Mouse (Mus musculus) embryonic facial prominence, embryonic 10.5 days (tissue): ENCODE data around the gene Nebl. TPM values are rescaled to one million over a fixed set of nuclear protein-coding genes. Genes with fewer than 3 reads are reported as not detected.

Source experiments
- DNase-seq: peaks from one replicate; pipeline ENCODE4 v3.0.0-alpha.2; 2017; ENCODE audit warnings: low spot score
- H3K27ac ChIP-seq: fragments of 300-500 bp; sonication (generic); replicated peaks from 2 replicates; pipeline ENCODE4 v1.5.1; 2016; ENCODE audit warnings: mild to moderate bottlenecking
- H3K27me3 ChIP-seq: fragments of 300-500 bp; sonication (generic); replicated peaks from 2 replicates; pipeline ENCODE4 v1.6.1; 2016; ENCODE audit warnings: low read depth, mild to moderate bottlenecking; ENCODE audit not compliant: poor library complexity, severe bottlenecking
- H3K36me3 ChIP-seq: fragments of 300-500 bp; sonication (generic); replicated peaks from 2 replicates; pipeline ENCODE4 v1.6.1; 2016; ENCODE audit warnings: mild to moderate bottlenecking, moderate library complexity
- H3K4me1 ChIP-seq: fragments of 300-500 bp; sonication (generic); 2 replicates; pipeline ENCODE4 v1.6.1; 2016
- H3K4me3 ChIP-seq: fragments of 300-500 bp; sonication (generic); 2 replicates; pipeline ENCODE4 v1.5.1; 2016; ENCODE audit warnings: mild to moderate bottlenecking, moderate library complexity
- H3K9me3 ChIP-seq: fragments of 300-500 bp; sonication (generic); 2 replicates; pipeline ENCODE4 v1.6.1; 2016; ENCODE audit warnings: mild to moderate bottlenecking
- WGBS: fragments of 180-500 bp; shearing (Covaris S2); methylation state at CpG from one replicate; pipeline ENCODE4 v1.1.7; 2016; 5-methylcytosine and 5-hydroxymethylcytosine counted together
- polyA plus RNA-seq: library from polyadenylated mRNA; unstranded; fragments of >200 nt; fragmentation: Nextera tagmentation; extraction: Ambion mirVana; gene quantifications from 2 replicates; pipeline ENCODE4 v1.2.1, GENCODE M21; 2016

Nebl gene
- polyA plus RNA-seq, 1 experiment from 2014 or later, result 6.7 TPM

DNA sequence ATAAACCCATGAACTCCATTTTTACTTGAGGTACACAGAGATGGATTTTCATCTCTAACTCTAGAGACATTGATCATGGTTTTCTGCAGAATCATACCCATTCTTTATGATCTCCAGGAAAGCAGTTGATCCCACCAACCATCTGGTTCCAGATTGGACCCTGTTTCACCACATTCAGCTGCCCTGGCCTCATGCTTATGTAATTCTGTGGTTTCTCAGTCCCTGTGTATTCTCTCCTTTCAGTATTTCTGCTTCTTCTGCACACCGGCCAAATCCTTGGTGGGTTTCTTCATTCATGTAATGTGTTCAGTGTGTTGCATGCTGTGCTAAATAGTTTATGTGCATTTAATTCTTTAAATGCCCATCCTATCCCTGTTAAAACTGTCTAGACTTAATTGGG lies 292.9 kb downstream of the Nebl start:
- H3K4me1 ChIP-seq, result peaks cover 11% of the 10 kb centered on the region
- WGBS, result 85% methylated on average over 1 of the region's 1 CpGs
- no peaks in the 10 kb centered on the region for H3K9me3 ChIP-seq
- H3K36me3 ChIP-seq, result no peaks in the 10 kb centered on the region
- H3K4me3 ChIP-seq, result no peak overlapping the region
- 0 out of 2 replicates have a peak, but pooled peaks cover 2% of the 10 kb centered on the region for H3K27me3 ChIP-seq
- DNase-seq, result no peak
- H3K27ac ChIP-seq, result no peak overlapping the region

DNA sequence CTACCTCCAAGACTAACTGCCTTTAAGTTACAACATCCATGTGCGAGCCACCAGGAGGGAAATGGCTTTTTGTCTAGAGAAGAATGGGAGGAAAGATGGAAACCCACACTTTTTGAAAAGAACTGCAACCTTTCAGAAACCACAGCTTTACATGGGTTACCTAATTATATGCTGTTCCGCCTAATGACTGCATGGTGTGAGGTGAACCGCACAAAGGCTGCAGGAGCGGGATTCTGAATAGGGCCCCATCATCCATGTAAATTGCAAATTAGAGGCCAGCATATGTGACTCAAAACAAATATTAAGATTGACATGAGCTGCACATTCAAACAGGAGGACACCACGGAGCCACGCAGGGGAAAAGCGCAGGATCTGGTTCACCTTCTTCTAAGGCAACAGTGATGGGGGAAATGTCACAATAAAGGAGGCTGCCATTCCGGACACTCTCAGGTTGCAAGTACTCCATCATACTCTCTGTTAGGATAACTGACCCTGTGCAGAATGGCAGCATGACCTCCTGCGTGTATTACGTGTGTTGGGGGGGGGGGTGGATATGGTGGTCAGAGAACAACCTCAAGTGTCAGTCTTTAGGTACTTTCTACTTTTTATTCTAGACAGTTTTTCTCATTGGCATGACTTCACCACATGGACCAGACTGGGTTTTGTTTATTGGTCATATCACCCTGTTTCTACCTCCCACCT lies 294.4 kb downstream of the Nebl start:
- Histone ChIP-seq H3K27ac (no peak overlapping the region), H3K36me3 (no peaks in the 10 kb centered on the region), H3K9me3 (no peaks in the 10 kb centered on the region), H3K27me3 (0 out of 2 replicates have a peak, but pooled peaks cover 2% of the 10 kb centered on the region), H3K4me1 (peaks cover 7% of the 10 kb centered on the region; the same call in 1 of the 2 replicates), H3K4me3 (no peak overlapping the region)
- DNase-seq, result no peak
- WGBS, result 66% methylated on average over 10 of the region's 10 CpGs

DNA sequence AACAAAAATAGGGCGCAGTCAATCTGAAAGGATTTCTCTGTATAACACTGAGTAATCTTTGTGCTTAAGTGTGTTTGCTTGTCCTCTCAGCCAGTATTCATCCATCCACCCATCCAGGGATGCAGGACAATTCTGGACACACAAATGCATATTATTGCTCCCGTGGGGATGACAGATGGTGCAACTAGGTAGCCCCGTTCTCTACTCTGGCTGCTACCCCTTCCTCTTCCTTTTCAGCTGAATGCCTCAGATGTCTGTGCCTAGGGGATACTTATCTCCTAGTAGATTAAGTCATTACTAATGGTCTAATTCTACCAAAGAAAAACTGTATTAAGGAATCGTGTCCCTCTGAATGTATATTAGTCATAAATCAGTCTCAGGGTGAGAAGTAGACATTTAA lies 296.0 kb downstream of the Nebl start:
- H3K9me3 ChIP-seq, result no peaks in the 10 kb centered on the region
- H3K4me3 ChIP-seq, result no peak overlapping the region
- H3K27me3 ChIP-seq, result 0 out of 2 replicates have a peak, but pooled peaks cover 2% of the 10 kb centered on the region
- no peak overlapping the region for H3K27ac ChIP-seq
- WGBS, result 83% methylated on average over 4 of the region's 4 CpGs
- H3K36me3 ChIP-seq, result no peaks in the 10 kb centered on the region
- no peak for DNase-seq
- H3K4me1 ChIP-seq, result peaks cover 7% of the 10 kb centered on the region; the same call in 1 of the 2 replicates

DNA sequence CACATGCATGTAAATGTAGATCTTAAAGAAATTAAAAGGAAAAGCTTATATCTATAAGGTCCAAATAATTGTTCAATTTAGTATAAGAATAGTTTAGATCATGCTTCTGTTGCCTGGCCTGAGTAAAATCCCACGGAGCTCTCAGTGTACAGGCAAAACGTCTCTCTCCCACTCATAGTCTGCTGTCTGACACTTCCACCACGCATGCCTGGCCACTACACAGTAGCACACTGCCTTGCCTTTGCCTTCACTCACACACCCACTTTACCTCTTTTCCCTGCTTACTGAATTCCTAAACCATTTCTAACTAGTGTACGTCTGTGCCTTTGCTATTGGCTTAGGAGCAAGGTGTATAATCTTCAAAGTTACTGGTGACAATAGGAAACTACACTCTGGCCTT lies 302.2 kb downstream of the Nebl start:
- H3K4me1 ChIP-seq, result no peaks in the 10 kb centered on the region
- H3K9me3 ChIP-seq, result no peaks in the 10 kb centered on the region
- DNase-seq, result no peak
- WGBS, result 87% methylated on average over 4 of the region's 4 CpGs
- no peaks in the 10 kb centered on the region for H3K27me3 ChIP-seq
- H3K4me3 ChIP-seq, result no peak overlapping the region
- H3K36me3 ChIP-seq, result no peaks in the 10 kb centered on the region
- H3K27ac ChIP-seq, result no peak overlapping the region

DNA sequence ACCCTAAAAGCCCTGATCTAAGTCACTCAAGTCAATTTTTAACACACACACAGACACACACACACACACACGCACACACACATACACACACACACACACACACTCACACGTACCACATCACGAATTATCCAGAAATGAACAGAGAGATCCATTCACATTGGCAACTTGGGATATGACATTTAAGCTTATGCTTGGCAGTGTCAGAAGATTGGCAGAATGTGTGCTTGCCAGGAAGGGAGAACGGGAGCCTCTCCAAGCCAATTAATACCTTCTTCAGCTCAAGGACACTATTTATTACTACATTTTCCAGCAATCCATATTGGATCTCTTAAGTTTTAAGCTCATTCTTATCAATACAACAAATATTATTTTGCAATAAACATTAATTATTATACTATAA lies 303.1 kb downstream of the Nebl start:
- no peak overlapping the region for H3K4me3 ChIP-seq
- WGBS, result 89% methylated on average over 4 of the region's 4 CpGs

DNA sequence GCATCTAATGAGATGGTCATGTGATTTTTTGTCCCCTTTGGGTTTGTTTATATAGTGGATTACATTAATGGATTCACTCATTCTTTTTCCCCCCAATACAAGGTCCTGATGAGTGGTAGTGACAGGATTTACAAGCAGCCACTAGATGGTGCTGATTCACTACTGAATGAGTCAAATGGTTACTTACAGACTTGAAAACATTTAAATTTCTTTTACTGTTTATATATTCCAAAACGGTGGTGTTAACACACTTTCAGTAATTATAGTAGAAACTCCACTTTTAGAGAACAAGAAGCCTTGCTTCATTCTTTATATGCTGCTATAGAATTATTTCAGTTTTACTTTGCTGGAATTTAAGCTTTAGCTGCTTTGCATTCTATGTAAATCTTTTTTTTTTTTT lies 308.3 kb downstream of the Nebl start:
- no peak for DNase-seq
- H3K27me3 ChIP-seq, result no peaks in the 10 kb centered on the region
- WGBS, result 14% methylated on average over 1 of the region's 1 CpGs
- H3K4me1 ChIP-seq, result no peaks in the 10 kb centered on the region
- no peaks in the 10 kb centered on the region for H3K36me3 ChIP-seq
- H3K9me3 ChIP-seq, result no peaks in the 10 kb centered on the region
- H3K4me3 ChIP-seq, result no peak overlapping the region
- H3K27ac ChIP-seq, result no peak overlapping the region

More for the DNA sequence above, 303.1 kb downstream of the Nebl start:
- no peak overlapping the region for H3K27ac ChIP-seq
- no peaks in the 10 kb centered on the region for H3K36me3 ChIP-seq
- H3K27me3 ChIP-seq, result no peaks in the 10 kb centered on the region
- DNase-seq, result no peak
- H3K9me3 ChIP-seq, result no peaks in the 10 kb centered on the region
- no peaks in the 10 kb centered on the region for H3K4me1 ChIP-seq

DNA sequence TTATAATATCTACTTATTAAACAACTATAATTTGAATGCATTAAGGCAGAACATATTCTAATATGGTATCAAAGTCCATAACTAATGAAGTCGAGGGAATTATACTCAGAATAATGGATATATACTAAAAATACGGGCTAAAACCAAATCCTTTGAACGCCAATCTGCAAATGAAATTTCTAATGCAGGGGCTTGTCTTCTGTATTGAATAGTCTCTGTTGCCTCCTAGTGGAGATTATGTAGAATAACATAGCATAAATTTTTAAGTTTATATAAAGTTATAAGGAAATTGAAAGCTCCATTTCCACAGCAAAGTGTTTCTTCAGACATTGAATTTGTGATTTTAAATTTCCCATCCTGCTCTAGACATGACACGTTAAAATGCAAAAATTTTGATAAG lies 315.9 kb downstream of the Nebl start:
- no peaks in the 10 kb centered on the region for H3K36me3 ChIP-seq
- no peaks in the 10 kb centered on the region for H3K9me3 ChIP-seq
- no peaks in the 10 kb centered on the region for H3K27me3 ChIP-seq
- 33% methylated on average over 4 of the region's 4 CpGs for WGBS
- no peak overlapping the region for H3K27ac ChIP-seq
- no peak for DNase-seq
- H3K4me1 ChIP-seq, result no peaks in the 10 kb centered on the region
- no peak overlapping the region for H3K4me3 ChIP-seq

DNA sequence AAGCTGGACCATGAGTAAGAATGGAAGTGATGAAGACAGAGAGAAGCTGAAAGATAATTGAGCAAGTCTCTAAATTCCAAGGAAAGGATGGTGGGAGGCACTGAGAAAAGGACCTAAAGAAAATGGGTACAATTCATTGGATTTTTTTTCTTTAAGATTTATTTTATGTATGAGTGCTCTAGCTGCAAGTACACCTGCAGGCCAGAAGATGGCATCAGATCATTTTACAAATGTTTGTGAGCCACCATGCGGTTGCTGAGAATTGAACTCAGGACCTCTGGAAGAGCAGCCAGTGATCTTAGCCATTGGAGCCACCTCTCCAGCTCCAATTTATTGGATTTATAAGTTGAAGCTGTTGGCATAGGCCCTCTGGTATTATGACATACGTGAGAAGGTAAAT lies 316.9 kb downstream of the Nebl start:
- H3K27ac ChIP-seq, result no peak overlapping the region
- H3K27me3 ChIP-seq, result no peaks in the 10 kb centered on the region
- H3K9me3 ChIP-seq, result no peaks in the 10 kb centered on the region
- H3K4me1 ChIP-seq, result no peaks in the 10 kb centered on the region
- WGBS, result 77% methylated on average over 2 of the region's 2 CpGs
- no peak overlapping the region for H3K4me3 ChIP-seq
- H3K36me3 ChIP-seq, result no peaks in the 10 kb centered on the region
- no peak for DNase-seq

DNA sequence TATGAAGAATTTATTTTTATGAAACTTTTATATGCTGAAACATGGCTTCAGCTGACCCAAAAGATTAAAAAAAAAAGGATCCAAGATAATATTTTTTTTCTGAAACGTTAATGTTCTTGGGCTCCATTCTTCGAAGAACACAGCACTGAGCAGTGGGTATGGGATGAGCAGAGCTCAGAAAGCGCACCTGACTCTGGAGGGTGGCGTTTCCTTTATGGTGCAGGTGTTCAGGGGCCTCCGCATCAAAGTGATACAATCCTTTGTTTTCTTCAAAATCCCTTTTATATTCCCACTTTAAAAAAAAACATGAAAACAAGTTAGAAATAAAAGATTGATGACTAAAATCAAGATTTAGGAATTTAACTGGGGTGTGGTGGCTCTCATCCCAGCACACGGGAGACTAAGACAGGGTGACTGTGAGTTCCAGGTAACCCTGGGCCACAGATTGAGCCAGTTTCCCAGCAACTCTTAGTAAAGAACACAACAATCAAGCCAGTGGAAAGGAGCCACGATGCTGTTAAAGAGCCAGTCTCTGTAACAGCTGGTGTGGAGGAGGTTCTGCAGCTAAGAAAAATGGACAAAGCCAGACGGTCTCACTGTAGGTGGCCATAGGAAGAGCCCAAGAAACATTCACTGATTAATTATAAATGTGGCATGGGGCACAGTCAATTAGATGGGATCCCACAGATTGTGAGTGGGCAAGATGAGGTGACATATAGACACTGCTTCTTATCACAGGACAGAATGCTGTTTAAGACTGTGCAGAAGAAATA lies 317.6 kb downstream of the Nebl start:
- no peaks in the 10 kb centered on the region for H3K9me3 ChIP-seq
- H3K4me1 ChIP-seq, result no peaks in the 10 kb centered on the region
- no peaks in the 10 kb centered on the region for H3K36me3 ChIP-seq
- no peak for DNase-seq
- H3K4me3 ChIP-seq, result no peak overlapping the region
- no peaks in the 10 kb centered on the region for H3K27me3 ChIP-seq
- WGBS, result 81% methylated on average over 8 of the region's 8 CpGs
- H3K27ac ChIP-seq, result no peak overlapping the region

DNA sequence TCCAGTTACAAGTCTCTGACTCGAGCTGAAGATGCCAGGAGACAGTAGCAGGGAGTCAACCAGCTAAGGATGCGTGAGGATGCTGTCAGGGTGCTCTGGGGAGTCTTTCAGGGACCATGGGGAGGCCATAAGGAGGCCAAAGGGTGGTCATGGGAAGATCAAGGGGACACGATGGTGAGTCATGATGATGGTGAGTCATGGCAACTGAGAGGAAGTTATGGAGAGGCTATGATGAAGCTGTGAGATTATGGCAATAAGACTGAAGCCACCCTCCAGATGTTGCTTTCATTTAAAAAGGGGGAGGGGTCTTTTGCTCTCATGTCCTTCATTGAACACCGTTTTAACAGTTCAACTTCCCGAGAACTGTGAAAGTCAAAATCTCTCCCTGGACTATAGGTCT lies 322.0 kb downstream of the Nebl start:
- no peak overlapping the region for H3K4me3 ChIP-seq
- H3K27ac ChIP-seq, result no peak overlapping the region
- H3K9me3 ChIP-seq, result no peaks in the 10 kb centered on the region
- no peak for DNase-seq
- H3K27me3 ChIP-seq, result no peaks in the 10 kb centered on the region
- H3K4me1 ChIP-seq, result no peaks in the 10 kb centered on the region
- 87% methylated on average over 5 of the region's 5 CpGs for WGBS
- no peaks in the 10 kb centered on the region for H3K36me3 ChIP-seq

DNA sequence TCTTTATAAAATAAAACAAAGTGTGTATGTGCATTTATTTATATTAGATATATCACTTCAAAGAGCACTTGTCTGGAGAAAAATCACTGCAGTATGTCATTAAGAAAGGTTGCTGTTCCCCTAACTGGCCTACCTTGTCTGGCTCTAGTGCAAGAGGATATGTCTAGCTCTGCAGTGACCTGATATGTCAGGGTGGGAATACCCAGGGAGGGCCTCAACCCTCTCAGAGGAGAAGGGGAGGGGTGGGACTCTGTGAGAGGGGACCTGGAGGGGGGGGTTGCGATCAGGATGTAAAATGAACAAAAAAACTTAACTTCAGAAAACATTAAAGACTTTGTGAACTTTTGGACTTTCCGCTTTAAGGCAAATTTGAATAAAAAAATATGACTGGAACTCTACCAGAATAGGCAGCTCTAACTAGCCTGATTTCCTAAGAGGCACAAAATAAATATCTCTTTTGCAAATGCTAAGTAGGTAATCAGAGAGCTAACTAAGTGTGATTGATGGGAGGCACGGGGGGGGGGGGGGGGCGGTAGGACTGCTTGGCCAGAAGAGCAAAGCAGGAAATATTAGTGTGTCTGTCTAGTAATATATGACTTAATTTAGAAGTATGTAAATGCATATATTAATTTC lies 325.2 kb downstream of the Nebl start:
- Histone ChIP-seq H3K27ac (no peak overlapping the region), H3K36me3 (no peaks in the 10 kb centered on the region), H3K27me3 (no peaks in the 10 kb centered on the region), H3K4me1 (peaks cover 9% of the 10 kb centered on the region), H3K4me3 (no peak overlapping the region), H3K9me3 (no peaks in the 10 kb centered on the region)
- peak; percentile 30 for DNase-seq
- 57% methylated on average over 4 of the region's 4 CpGs for WGBS

DNA sequence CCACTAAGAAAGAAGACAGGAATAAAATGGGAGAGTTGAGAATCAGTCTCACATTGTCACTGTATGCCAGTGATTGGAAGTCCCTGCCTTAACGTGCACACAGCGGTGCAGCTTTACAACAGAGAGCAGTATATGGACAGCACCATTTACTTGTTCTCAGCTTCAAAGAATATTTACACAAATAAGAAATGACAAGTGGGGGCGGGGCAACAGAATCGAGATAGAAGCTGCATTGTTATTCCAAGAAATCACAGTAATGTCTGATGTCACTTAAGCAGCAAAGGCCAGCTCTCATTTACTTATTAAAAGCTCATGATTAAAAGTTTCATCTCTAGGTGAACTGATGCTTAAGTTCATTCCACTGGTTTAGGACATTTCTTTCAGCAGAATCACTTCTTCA lies 328.8 kb downstream of the Nebl start:
- Histone ChIP-seq H3K9me3 (no peaks in the 10 kb centered on the region), H3K4me1 (peaks cover 12% of the 10 kb centered on the region), H3K4me3 (no peak overlapping the region), H3K27me3 (no peaks in the 10 kb centered on the region), H3K27ac (no peak overlapping the region), H3K36me3 (no peaks in the 10 kb centered on the region)
- DNase-seq, result peak; percentile 37
- 56% methylated on average over 4 of the region's 4 CpGs for WGBS

DNA sequence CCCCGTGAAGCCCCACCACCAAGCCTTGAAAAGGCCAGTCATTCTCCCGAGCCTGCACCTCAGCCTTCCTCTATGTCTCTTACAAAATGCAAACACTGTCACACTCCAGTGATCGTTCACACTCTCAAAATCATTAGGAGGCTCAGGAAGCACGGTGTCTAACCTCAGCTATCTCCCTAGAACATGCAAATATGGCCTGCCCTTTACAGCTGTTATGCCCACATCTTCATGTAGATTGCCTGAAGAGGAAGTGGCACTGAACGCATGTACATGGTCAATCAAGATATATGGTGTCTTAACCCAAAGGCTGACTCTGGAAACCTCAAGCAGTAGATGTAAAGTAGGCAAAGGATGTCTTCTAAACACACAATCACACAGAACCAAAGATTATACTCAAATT lies 335.0 kb downstream of the Nebl start:
- no peak overlapping the region for H3K4me3 ChIP-seq
- H3K4me1 ChIP-seq, result peaks cover 2% of the 10 kb centered on the region; the same call in 1 of the 2 replicates
- no peak overlapping the region for H3K27ac ChIP-seq
- WGBS, result 85% methylated on average over 5 of the region's 5 CpGs
- H3K9me3 ChIP-seq, result no peaks in the 10 kb centered on the region
- H3K36me3 ChIP-seq, result no peaks in the 10 kb centered on the region
- H3K27me3 ChIP-seq, result no peaks in the 10 kb centered on the region
- no peak for DNase-seq
